Mouse (Mus musculus) lung, embryonic 14.5 days (tissue): ENCODE data around the gene Cep55. TPM values are rescaled to one million over a fixed set of nuclear protein-coding genes. Genes with fewer than 3 reads are reported as not detected.
A peak's percentile ranks its signal among the peaks of the same experiment; 100 is the strongest.

Experiments used
- ATAC-seq: fragments of 200-750 bp; cut with Nextera tagmentation; 2 replicates; pipeline ENCODE4 v1.8.0; 2017; ENCODE audit warnings: mild to moderate bottlenecking, moderate TSS enrichment, moderate library complexity; ENCODE audit not compliant: insufficient read depth
- DNase-seq: peaks from one replicate; pipeline ENCODE4 v3.0.0-alpha.2; 2015
- H3K27ac ChIP-seq: fragments of 300-500 bp; sonication (generic); 2 replicates; pipeline ENCODE4 v1.5.1; 2014; ENCODE audit warnings: low read depth, mild to moderate bottlenecking, moderate library complexity
- H3K27me3 ChIP-seq: fragments of 300-500 bp; sonication (generic); 2 replicates; pipeline ENCODE4 v1.6.1; 2014; ENCODE audit warnings: low read length, control low read depth; ENCODE audit not compliant: insufficient read depth
- H3K36me3 ChIP-seq: fragments of 300-500 bp; sonication (generic); 2 replicates; pipeline ENCODE4 v1.6.1; 2014; ENCODE audit warnings: control low read depth; ENCODE audit not compliant: insufficient read depth
- H3K4me1 ChIP-seq: fragments of 300-500 bp; sonication (generic); 2 replicates; pipeline ENCODE4 v1.6.1; 2014; ENCODE audit warnings: antibody characterized with exemption, control low read depth; ENCODE audit not compliant: insufficient read depth
- H3K4me2 ChIP-seq: fragments of 300-500 bp; sonication (generic); 2 replicates; pipeline ENCODE4 v1.6.1; 2014; ENCODE audit warnings: mild to moderate bottlenecking
- H3K4me3 ChIP-seq: fragments of 300-500 bp; sonication (generic); 2 replicates; pipeline ENCODE4 v1.5.1; 2014; ENCODE audit warnings: low read depth, low read length
- H3K9ac ChIP-seq: fragments of 300-500 bp; sonication (generic); 2 replicates; pipeline ENCODE4 v1.6.1; 2014
- H3K9me3 ChIP-seq: fragments of 300-500 bp; sonication (generic); 2 replicates; pipeline ENCODE4 v1.6.1; 2016; ENCODE audit warnings: low read depth, low read length, control low read depth
- CTCF ChIP-seq: IDR thresholded peaks from 2 replicates; pipeline ENCODE4 v1.5.1; 2016; ENCODE audit warnings: antibody characterized with exemption, low read depth
- WGBS: fragments of 180-500 bp; shearing (Covaris S2); extraction: QIAGEN DNeasy Blood & Tissue Kit; methylation state at CpG from one replicate; pipeline ENCODE4 v1.1.7; 2014; 5-methylcytosine and 5-hydroxymethylcytosine counted together
- polyA plus RNA-seq: library from polyadenylated mRNA; unstranded; fragments of >200 nt; fragmentation: Nextera tagmentation; extraction: Ambion mirVana; gene quantifications from 2 replicates; pipeline ENCODE4 v1.2.1, GENCODE M21; 2014

The Cep55 gene
- polyA plus RNA-seq, 1 experiment from 2014 or later = 47.7 TPM

GRCm38 (mm10) chr19:38096858-38097758 is 42.3 kb downstream of the Cep55 start, which contains the start of gene Ffar4:
Ffar4 (plus strand) TSS chr19:38097071.
- Histone ChIP-seq H3K4me3 (peak within 1 kb of the TSS; percentile 34), H3K36me3 (no peaks in the 10 kb centered on the region), H3K9me3 (no peaks in the 10 kb centered on the region), H3K27me3 (peaks cover 36% of the 10 kb centered on the region), H3K27ac (no peak within 1 kb of the TSS), H3K9ac (peak within 1 kb of the TSS; percentile 34; the same call in 1 of the 2 replicates), H3K4me1 (no peaks in the 10 kb centered on the region), H3K4me2 (peak within 1 kb of the TSS; percentile 59)
- DNase-seq = peak; percentile 43
- TF ChIP-seq CTCF = no peak
- peak; percentile 70 for ATAC-seq
- WGBS = under 1% methylated on average over 77 of the region's 77 CpGs

DNA sequence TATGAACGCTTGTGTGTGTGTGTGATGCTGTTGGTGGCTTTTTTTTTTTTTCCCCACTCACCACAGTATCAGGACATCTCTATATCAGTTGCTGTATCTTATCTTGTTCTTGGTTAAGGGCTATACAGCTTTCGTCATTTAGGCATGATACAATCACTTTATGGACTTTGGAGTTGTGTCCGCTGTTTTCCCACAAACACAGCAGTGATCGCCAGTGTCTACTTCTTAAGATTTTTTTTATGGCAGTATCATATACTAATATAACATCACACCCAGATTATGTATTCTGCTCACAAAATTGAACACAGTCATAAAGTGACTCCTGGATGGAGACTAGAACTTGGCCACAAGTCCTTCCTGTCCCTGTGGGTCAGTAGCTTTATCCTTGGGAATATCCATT is 53.1 kb downstream of the Cep55 start:
- no peak for TF ChIP-seq CTCF
- Histone ChIP-seq H3K4me2 (no peak overlapping the region), H3K27ac (no peak overlapping the region), H3K9me3 (no peaks in the 10 kb centered on the region), H3K9ac (no peak overlapping the region), H3K36me3 (no peaks in the 10 kb centered on the region), H3K27me3 (no peaks in the 10 kb centered on the region), H3K4me1 (no peaks in the 10 kb centered on the region), H3K4me3 (no peak overlapping the region)
- ATAC-seq (no peak), DNase-seq (no peak)
- WGBS = 91% methylated on average over 4 of the region's 4 CpGs

DNA sequence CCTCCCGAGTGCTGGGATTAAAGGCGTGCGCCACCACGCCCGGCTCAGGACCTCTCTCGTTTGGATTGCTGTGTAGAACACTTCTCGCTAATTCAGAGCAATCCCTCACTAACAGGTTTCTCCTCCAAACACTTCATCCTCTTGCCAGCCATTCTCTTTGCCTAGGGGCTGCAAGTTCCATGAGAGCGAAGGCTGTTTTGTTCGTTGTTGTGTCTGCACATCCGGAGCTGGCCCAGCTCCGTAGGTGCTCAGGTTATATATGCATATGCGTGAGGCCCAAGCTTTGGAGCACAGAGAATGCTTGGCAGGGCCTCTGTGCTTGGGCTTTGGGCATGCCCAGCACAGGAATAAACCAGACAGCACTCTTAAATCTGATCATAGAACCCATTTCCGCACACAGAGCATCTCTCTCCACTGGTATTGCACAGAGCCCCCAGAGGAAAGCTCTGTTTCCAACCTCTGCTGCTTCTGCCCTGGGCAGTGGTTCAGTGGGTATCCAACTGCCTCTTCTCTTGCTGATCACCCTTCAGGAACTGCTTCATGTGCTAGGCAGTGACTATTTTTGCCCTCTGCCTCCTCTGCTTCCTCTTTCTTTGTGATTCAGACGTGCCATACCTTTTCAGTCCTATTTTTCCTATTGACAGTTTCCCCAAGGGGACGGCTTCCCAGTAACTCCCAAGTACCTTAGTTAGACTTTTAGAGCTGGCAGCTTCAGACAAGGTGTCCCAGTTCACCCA is 54.9 kb downstream of the Cep55 start:
- Histone ChIP-seq H3K9ac (no peak overlapping the region), H3K4me3 (no peak overlapping the region), H3K36me3 (no peaks in the 10 kb centered on the region), H3K27me3 (no peaks in the 10 kb centered on the region), H3K4me1 (no peaks in the 10 kb centered on the region), H3K9me3 (no peaks in the 10 kb centered on the region), H3K4me2 (no peak overlapping the region), H3K27ac (no peak overlapping the region)
- DNase-seq (no peak), ATAC-seq (no peak)
- WGBS = 90% methylated on average over 15 of the region's 15 CpGs
- TF ChIP-seq CTCF = no peak

- ATAC-seq (no peak), DNase-seq (no peak)
- Histone ChIP-seq H3K9ac (no peak overlapping the region), H3K27ac (no peak overlapping the region), H3K27me3 (no peaks in the 10 kb centered on the region), H3K36me3 (no peaks in the 10 kb centered on the region), H3K4me3 (no peak overlapping the region), H3K4me2 (no peak overlapping the region), H3K9me3 (no peaks in the 10 kb centered on the region), H3K4me1 (no peaks in the 10 kb centered on the region)
- WGBS = 76% methylated on average over 8 of the region's 8 CpGs
- no peak for TF ChIP-seq CTCF
These were observed 56.2 kb downstream of the Cep55 start for GRCm38 (mm10) chr19:38111056-38111455.

- Histone ChIP-seq H3K4me1 (no peaks in the 10 kb centered on the region), H3K9me3 (no peaks in the 10 kb centered on the region), H3K4me2 (no peak overlapping the region), H3K4me3 (no peak overlapping the region), H3K9ac (no peak overlapping the region), H3K27me3 (no peaks in the 10 kb centered on the region), H3K27ac (no peak overlapping the region), H3K36me3 (no peaks in the 10 kb centered on the region)
- ATAC-seq (no peak), DNase-seq (no peak)
- no peak for TF ChIP-seq CTCF
- 33% methylated on average over 4 of the region's 4 CpGs for WGBS
These were observed 57.8 kb downstream of the Cep55 start for GRCm38 (mm10) chr19:38112575-38112974.

GRCm38 (mm10) chr19:38114834-38115491 is 60.2 kb downstream of the Cep55 start:
- H3K4me3 ChIP-seq = no peak overlapping the region
- 86% methylated on average over 7 of the region's 7 CpGs for WGBS
- H3K27me3 ChIP-seq = no peaks in the 10 kb centered on the region
- H3K36me3 ChIP-seq = no peaks in the 10 kb centered on the region
- ATAC-seq (no peak), DNase-seq (no peak)
- TF ChIP-seq CTCF = no peak
- no peak overlapping the region for H3K9ac ChIP-seq
- no peaks in the 10 kb centered on the region for H3K4me1 ChIP-seq
- no peak overlapping the region for H3K27ac ChIP-seq
- H3K4me2 ChIP-seq = no peak overlapping the region
- H3K9me3 ChIP-seq = no peaks in the 10 kb centered on the region
